ENCODE assay signal across 26 mouse cellular contexts in genomic region chr6:83577534-83577933, GRCm38 (mm10). TPM values are rescaled to one million over a fixed set of nuclear protein-coding genes. Genes with fewer than 3 reads are reported as not detected.
"Had no signal": no experiment of that assay in that cellular context is flagged by ENCODE, and none has a peak within 500 bp of the region (broad histone marks: within the 10 kb centered on the region; RNA-seq: fewer than 3 reads in every experiment).

No protein-coding gene starts in this region.

- H3K4me3 ChIP-seq: kidney, embryonic 15.5 days; layer of hippocampus, adult 2 months; left cerebral cortex, adult 2 months; midbrain, embryonic 12.5 days; midbrain, embryonic 15.5 days; neural tube, embryonic 12.5 days; neural tube, embryonic 15.5 days had no signal

- H3K36me3 ChIP-seq: kidney, embryonic 15.5 days; midbrain, embryonic 12.5 days; midbrain, embryonic 15.5 days; neural tube, embryonic 12.5 days; neural tube, embryonic 15.5 days had no signal

- ATAC-seq: inflammation-experienced regulatory T-cells, adult 6 months; liver, postnatal 0 days; midbrain, embryonic 15.5 days had no signal

- DNase-seq: kidney, adult 11 months; kidney, adult 8-10 months; kidney, postnatal 10 days; kidney, postnatal 4 days; layer of hippocampus, adult 9-11 months; layer of hippocampus, postnatal 36 days; liver, postnatal 0 days; right cerebral cortex, adult 18-20 months; right cerebral cortex, postnatal 14 days; right cerebral cortex, postnatal 4 days; thymus, adult 2 months; thymus, postnatal 14 days; thymus, postnatal 4 days had no signal

- H3K27me3 ChIP-seq: midbrain, embryonic 15.5 days had no signal

- H3K9ac ChIP-seq: kidney, embryonic 15.5 days; liver, embryonic 14.5 days; liver, postnatal 0 days; midbrain, embryonic 12.5 days; midbrain, embryonic 15.5 days; neural tube, embryonic 12.5 days; neural tube, embryonic 15.5 days had no signal

- H3K4me2 ChIP-seq: kidney, embryonic 15.5 days; midbrain, embryonic 12.5 days; midbrain, embryonic 15.5 days; neural tube, embryonic 12.5 days; neural tube, embryonic 15.5 days had no signal

- H3K9me3 ChIP-seq: kidney, embryonic 15.5 days; midbrain, embryonic 12.5 days; midbrain, embryonic 15.5 days; neural tube, embryonic 12.5 days; neural tube, embryonic 15.5 days had no signal

- H3K27ac ChIP-seq: kidney, embryonic 15.5 days; layer of hippocampus, adult 2 months; left cerebral cortex, adult 2 months; liver, embryonic 14.5 days; macrophage; midbrain, embryonic 12.5 days; midbrain, embryonic 15.5 days; neural tube, embryonic 12.5 days; neural tube, embryonic 15.5 days; stomach, postnatal 0 days had no signal

RNA-seq across cellular contexts. Expression of gene Actg2, which starts 41.5 kb away (rescaled TPM):
- total RNA-seq: layer of hippocampus, adult 2 months; layer of hippocampus, postnatal 36 days; left cerebral cortex, adult 2 months; left cerebral cortex, postnatal 36 days; megakaryocyte, adult 5-6 weeks had no signal
- polyA plus RNA-seq: macrophage had no signal
